Mouse (Mus musculus) CH12F3 (cell line): ENCODE results near the gene Guk1.
"Not testable (repeated sequence)": the region's sequence is repeated elsewhere in the genome, so short reads cannot be mapped to it uniquely, and the experiment has no call there.

ENCODE experiments used
- in situ Hi-C: fragments of 300-500 bp; cut with MboI; formaldehyde crosslinking; loops from 2 replicates; pipeline ENCODE4 v1.14.3; 2020; ENCODE audit warnings: low sequenced_read_pairs

The Guk1 gene

GRCm38 (mm10) chr11:59192059-59192386 is at the start of gene Guk1:
TSS of gene Guk1 (minus strand) at chr11:59192212.
- in situ Hi-C loops = no loop called here

DNA sequence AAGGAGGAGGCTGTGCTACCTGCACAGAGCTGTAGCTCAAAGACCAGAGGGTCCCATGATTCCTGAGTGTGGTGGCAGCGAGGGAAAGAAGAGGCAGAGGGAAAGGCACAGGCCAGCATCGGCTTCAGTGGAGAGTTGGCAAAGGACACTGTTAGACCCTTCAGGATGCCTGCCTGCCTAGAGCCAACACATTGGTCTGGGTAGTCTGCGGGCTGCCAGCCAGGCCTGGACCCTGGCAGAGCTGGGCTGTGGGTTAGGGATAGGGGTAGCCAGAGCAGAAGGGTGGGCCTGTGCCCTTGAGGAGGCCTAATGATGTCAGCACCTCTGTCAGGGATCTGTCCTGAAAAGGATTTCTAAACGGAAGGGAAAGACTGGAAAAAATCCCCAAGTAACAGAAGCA is 47.8 kb upstream of the Guk1 start:
- in situ Hi-C loops = no loop called here

GRCm38 (mm10) chr11:59239428-59239785 is 47.4 kb upstream of the Guk1 start:
- in situ Hi-C loops = no loop called here

DNA sequence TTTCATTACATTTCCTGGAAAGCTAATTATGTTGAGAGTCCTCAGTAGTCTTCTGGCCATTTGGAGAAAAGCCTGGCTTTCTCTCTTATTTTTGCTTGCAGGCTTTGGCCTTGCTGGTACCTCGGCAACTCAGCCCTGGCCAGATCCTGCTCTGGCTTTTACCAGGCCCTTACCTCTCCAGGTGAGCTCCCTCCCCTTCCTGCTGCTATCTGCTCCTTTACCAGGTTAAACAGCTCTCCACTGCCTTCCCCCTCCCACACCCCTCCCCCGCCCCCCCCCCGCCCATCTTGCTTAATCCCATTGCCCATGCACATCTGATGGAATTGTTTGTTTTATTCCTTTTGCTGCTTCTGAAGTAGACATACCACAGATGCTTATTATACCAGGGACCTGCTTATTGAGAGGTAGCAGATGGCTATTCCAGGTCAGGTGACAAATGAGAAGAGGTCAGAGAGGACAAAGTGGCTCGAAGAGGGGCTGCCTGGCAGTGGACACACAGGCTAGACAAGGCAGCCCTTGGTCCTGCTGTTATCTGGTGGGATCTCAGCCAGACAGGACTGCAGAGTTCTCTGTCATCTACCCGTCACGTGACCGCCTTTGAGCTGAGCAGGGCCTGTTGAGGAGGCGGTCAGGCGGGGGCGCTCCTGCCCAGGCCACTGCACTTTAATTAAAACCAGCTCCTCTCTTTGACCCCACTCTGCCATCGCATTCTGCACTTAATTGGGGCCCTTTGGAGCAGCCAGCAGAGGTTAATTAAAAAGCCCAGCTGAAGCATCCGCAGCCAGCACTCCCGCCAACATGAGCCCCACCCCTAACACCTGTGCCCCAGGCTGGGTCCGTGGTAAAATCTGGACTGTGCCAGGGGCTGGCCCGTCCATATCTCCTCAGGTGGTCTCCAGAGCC is 46.8 kb upstream of the Guk1 start:
- in situ Hi-C loops = no loop called here

DNA sequence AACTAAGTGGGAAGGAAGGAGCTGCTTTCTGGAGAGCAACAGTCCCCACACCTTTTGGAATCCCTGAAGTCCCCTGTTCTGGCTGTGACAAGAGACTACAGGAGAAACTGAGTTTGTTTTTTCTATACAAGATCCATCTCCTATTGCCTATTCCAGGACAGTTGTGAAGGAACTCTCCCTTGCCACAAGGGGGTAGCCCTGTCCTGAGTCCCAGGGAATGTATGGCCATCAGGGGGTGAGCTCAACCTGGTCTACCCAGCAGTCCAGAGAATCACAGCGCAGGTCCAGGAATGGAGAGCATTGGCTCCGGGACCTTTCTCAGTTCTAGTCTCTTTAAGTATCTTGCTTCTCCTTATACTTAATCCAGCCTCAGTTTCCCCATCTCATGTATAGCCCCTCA is 40.8 kb upstream of the Guk1 start:
- in situ Hi-C loops = no loop called here

DNA sequence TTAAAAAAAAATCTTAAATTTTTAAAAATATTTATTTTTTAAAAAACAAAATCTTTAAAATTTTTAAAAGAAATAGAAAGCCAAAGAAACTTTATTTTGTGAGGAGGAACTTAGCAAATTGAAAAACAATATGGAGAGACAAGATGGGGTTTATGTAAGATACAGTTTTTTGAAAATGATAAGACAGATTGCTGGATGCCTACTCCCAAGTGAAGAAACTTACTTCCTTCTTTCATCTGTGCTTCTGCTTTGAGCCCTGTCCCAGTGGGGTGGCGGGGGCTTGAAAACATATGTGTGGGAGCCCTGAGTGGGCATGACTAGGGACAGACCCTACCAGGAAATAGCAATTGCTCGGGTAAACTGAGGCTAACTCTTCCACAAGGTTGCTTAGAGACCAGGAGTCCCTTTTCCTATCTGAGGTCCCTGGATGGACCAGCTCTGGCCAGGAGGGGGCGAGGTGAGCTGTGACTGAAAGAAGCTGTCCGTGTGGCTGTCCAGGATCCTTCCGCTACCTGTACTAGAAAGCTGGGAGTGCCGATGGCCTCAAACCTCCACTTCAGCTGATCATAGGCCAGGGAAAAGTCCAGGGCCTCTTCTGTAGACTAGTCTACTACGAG is 38.2 kb upstream of the Guk1 start:
- in situ Hi-C loops = no loop called here

DNA sequence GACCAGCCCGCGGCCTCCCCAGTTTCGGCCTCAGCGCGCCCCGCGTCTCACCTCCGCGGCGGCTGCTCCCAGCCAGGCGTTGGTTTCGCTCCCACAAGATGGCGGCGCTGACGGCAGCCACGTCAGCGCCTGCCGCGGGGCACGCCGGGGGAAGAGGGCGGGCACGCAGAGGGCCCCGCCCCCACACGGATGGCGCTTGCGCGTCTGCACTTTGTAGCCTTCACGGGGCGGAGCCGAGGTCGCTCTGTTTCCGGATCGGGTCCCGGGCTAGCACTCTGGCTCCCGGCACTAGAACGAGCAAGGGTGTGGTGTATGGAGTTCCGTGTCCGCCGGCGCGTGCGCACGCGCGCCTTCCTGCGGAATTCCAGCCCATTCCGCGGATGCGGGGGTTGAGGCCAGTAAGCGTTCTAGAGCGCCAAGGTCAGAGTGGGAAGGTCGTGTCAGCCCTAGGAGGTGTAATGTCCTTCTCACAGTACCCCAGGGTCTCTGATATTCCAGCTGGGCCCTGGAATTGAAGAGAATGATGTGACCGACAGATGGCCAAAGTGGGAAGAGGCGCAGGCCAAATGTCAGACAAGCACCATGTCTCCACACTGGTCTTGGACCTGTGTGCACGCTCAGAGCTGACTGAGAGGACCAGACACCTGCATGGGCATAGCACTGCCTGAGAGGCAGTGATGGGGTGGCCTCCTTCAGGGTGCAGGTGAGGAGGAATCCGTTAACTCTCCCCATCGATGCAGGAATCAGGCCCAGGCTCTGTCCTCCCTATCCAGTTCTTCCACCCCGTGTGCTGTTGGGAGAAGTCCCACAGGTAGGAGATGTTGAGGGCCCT is 36.3 kb upstream of the Guk1 start, which contains the start of gene Arf1:
Arf1 (minus strand) TSS at position 149 of the 832 bp plus-strand sequence.
- in situ Hi-C loops = no loop called here

GRCm38 (mm10) chr11:59227604-59228121 is 35.7 kb upstream of the Guk1 start:
- in situ Hi-C loops = no loop called here

DNA sequence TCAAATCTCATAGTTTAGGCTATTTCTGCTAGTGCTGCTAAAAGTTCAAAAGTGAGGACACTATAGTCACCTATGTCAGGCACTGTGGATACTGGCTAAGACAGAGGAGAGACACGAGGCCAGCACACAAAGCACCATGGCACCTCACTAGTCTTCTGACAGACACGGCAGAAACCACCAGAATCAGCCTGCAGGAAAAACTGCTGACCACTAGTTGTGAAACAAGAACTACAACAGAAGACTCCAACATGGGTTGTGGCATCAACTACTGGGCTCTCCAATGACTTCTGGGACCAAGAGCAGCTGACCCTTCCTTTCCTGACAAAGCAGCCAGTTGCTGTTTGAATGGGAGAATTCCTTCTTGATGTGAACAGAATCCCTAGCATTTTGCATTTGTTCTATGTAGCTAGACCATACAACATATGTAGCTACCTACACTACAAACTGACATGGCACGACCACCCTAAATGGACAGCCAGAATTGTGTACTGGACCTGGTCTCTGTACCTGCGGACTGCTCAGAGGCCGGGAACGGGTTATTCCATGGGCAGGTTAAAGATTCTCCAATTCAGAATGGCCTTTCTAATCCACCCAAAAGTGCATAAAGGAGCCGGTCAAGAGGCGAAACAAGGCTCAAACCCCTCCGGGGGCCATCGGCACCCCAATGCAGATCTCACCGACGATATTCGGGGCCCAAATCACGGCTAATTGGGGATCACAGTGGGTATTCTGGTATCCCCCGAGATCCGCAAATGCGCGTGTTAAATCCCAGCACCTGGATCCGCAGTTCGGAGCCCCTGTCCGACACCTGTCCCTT is 35.0 kb upstream of the Guk1 start:
- in situ Hi-C loops = no loop called here

GRCm38 (mm10) chr11:59226251-59226650 is 34.2 kb upstream of the Guk1 start:
- in situ Hi-C loops = no loop called here

GRCm38 (mm10) chr11:59225167-59225566 is 33.2 kb upstream of the Guk1 start:
- in situ Hi-C loops = no loop called here

- in situ Hi-C loops = no loop called here
These were observed 32.5 kb upstream of the Guk1 start for GRCm38 (mm10) chr11:59224470-59224869.

- in situ Hi-C loops = no loop called here
These were observed 32.0 kb upstream of the Guk1 start for GRCm38 (mm10) chr11:59224025-59224424.

DNA sequence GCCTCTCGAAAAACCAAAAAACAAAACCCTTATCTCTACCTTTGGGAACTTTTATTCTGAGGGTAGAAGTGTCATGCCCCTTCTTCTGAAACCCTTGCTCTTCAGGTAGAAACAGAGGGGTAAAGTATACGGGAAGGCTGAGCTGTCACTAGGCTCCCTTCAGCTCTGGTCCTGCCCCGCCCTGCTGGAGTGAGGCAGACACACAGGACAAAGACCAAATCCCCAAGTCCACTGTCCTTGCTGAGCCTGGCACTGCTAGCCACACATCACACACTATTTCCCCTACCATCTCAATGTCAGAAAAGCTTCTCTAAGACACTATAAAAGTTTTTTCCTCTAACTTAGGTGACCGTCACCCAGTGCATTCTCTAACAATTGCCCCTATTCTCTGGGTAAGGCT is 30.3 kb upstream of the Guk1 start:
- in situ Hi-C loops = no loop called here

- in situ Hi-C loops = no loop called here
These were observed 29.6 kb upstream of the Guk1 start for GRCm38 (mm10) chr11:59221604-59222003.

DNA sequence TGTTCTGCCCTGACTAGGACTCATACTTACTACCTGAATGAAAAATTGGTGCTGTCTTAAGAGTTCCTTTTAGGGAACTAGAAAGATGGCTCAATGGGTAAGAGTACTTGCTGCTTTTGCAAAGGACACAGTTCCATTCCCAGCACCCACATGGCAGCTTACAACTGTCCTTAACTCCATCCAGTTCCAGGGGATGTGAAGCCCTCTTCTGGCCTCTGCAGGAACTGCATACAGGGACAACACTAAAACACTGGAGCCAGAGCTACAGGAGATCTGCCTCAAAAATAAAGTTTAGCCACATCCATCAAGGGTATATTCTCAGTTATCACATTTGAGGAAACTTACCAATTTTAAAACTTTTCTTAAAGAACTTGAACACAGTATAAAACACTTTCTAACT is 27.1 kb upstream of the Guk1 start:
- in situ Hi-C loops = no loop called here

DNA sequence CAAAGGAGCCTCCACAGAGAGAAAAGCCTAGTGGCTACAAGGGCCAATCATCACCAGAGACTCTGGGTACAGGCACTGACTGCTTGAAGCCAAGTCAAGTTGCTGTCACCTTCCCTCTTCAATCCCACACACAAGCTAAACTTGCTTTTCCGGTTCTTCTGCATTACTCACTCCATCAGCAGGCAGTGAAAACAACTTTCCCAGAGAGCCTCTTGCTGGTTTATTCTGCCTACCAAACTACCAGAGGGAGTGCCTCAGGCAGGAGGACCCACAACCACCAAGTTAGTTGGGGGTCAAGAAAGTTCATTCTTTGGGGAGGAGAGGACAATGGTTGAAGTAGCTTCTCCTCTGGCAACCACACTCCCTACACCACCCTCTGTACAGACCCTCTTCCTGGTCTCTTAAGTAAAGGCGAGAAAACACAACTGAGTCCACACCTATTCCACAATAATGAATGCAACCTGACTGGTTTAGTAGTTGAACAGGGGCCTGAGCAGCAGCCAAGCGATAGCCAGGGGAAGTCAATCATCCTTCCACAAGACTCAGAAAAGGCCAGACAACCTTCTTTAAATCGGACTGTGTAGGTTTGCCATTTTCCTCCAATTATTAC is 26.5 kb upstream of the Guk1 start:
- in situ Hi-C loops = no loop called here

GRCm38 (mm10) chr11:59216955-59217354 is 24.9 kb upstream of the Guk1 start:
- in situ Hi-C loops = no loop called here

DNA sequence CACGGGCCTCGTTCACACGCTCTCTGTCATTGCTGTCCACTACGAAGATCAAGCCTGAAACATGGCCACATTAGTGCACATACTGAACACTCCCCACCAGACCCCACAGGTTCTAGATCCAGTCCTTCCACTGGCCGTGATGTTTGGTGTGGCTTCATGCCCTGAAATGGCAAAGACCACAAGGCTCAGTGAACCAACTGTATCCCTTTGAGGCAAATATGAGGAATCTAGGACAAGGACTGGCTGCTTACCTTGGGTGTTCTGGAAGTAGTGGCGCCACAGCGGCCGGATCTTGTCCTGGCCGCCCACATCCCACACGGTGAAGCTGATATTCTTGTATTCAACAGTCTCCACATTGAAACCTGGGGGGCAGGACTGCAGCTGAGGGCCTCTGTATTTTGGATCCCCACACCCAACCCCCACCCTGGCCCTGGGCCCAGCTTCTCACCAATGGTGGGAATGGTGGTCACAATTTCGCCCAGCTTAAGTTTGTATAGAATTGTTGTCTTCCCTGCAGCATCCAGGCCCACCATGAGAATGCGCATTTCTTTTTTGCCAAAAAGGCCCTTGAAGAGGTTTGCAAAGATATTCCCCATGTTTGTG is 21.0 kb upstream of the Guk1 start:
- in situ Hi-C loops = no loop called here

GRCm38 (mm10) chr11:59212320-59212719 is 20.3 kb upstream of the Guk1 start:
- in situ Hi-C loops = not testable (repeated sequence)
